Mouse (Mus musculus): ENCODE data around the gene Abtb2. TPM values are rescaled to one million over a fixed set of nuclear protein-coding genes. Genes with fewer than 3 reads are reported as not detected.

Gene Abtb2
- total and polyA plus RNA-seq, 3 experiments = 0.12 to 0.13 TPM; not detected in 1

- no peak overlapping the region for H3K27ac ChIP-seq (ENCODE audit: control insufficient read depth, low read depth, low read length)
- H3K4me1 ChIP-seq (ENCODE audit: control insufficient read depth in 1 of 2, insufficient read depth in 2 of 2, low read length in 2 of 2) = peaks cover 0 to 2% of the 10 kb centered on the region in 2 experiments; a peak in 1 of 4 replicates
- no peaks in the 10 kb centered on the region for H3K9me3 ChIP-seq (replicated peaks; ENCODE audit: insufficient read depth, low read length)
- no peak for DNase-seq (ENCODE audit: low read depth, low spot score)
- no peak overlapping the region for H3K4me3 ChIP-seq (ENCODE audit: control insufficient read depth in 1 of 2, insufficient read depth in 1 of 2, low read depth in 2 of 2, low read length in 2 of 2)
- peaks cover 0 to 3% of the 10 kb centered on the region in 2 experiments; a peak in 2 of 4 replicates for H3K36me3 ChIP-seq (ENCODE audit: control insufficient read depth in 1 of 2, insufficient read depth in 2 of 2, low read length in 2 of 2)
- H3K27me3 ChIP-seq (ENCODE audit: control insufficient read depth in 1 of 2, insufficient read depth in 2 of 2, low read length in 2 of 2) = peaks cover 5 to 7% of the 10 kb centered on the region in 2 experiments
- no peaks in the 10 kb centered on the region for H3K79me2 ChIP-seq (ENCODE audit: control insufficient read depth, insufficient read depth, low read length, poor library complexity)
- TF ChIP-seq CTCF (IDR thresholded peaks at IDR 0.05 in 2 of 3, conservative IDR thresholded peaks at IDR 0.05 in 1 of 3; ENCODE audit: control insufficient read depth in 1 of 3, insufficient read depth in 1 of 3, low read depth in 2 of 3, low read length in 3 of 3, poor library complexity in 1 of 3, severe bottlenecking in 1 of 3) (no peak), E2F4 (IDR thresholded peaks at IDR 0.05; ENCODE audit: borderline replicate concordance, low read depth, low read length) (no peak), KAT2A (conservative IDR thresholded peaks at IDR 0.05; ENCODE audit: low read depth, low read length) (no peak), MXI1 (IDR thresholded peaks at IDR 0.05; ENCODE audit: low read depth, low read length) (no peak), MEF2A (IDR thresholded peaks at IDR 0.05; ENCODE audit: extremely low read depth, insufficient replicate concordance, low read depth, low read length, poor library complexity, severe bottlenecking) (no peak), HCFC1 (IDR thresholded peaks at IDR 0.05; ENCODE audit: low read depth, low read length) (no peak), RAD21 (IDR thresholded peaks at IDR 0.05; ENCODE audit: low read depth, low read length) (no peak), ETS1 (IDR thresholded peaks at IDR 0.05; ENCODE audit: low read depth, low read length) (no peak), MAZ (IDR thresholded peaks at IDR 0.05; ENCODE audit: low read depth, low read length) (no peak), TBP (IDR thresholded peaks at IDR 0.05; ENCODE audit: low read depth, low read length) (no peak), ELF1 (IDR thresholded peaks at IDR 0.05; ENCODE audit: low read depth, low read length) (no peak), CHD1 (IDR thresholded peaks at IDR 0.05; ENCODE audit: low read depth, low read length) (no peak), TCF12 (IDR thresholded peaks at IDR 0.05; ENCODE audit: low read depth, low read length) (no peak), TAL1 (IDR thresholded peaks at IDR 0.05; ENCODE audit: low read length) (no peak), POLR2AphosphoS2 (IDR thresholded peaks at IDR 0.05; ENCODE audit: low read length) (no peak)
- H3K9ac ChIP-seq (ENCODE audit: control insufficient read depth, low read depth, low read length, poor library complexity, severe bottlenecking) = no peak overlapping the region
These were observed 41.8 kb downstream of the Abtb2 start for GRCm38 (mm10) chr2:103607926-103608325.

GRCm38 (mm10) chr2:103608947-103609346 is 42.8 kb downstream of the Abtb2 start:
- no peak for DNase-seq (ENCODE audit: low read depth, low spot score)
- Histone ChIP-seq H3K4me1 (ENCODE audit: control insufficient read depth in 1 of 2, insufficient read depth in 2 of 2, low read length in 2 of 2) (peaks cover 0 to 2% of the 10 kb centered on the region in 2 experiments; a peak in 1 of 4 replicates), H3K27me3 (ENCODE audit: control insufficient read depth in 1 of 2, insufficient read depth in 2 of 2, low read length in 2 of 2) (peaks cover 5 to 7% of the 10 kb centered on the region in 2 experiments), H3K9me3 (replicated peaks; ENCODE audit: insufficient read depth, low read length) (no peaks in the 10 kb centered on the region), H3K27ac (ENCODE audit: control insufficient read depth, low read depth, low read length) (no peak overlapping the region), H3K79me2 (ENCODE audit: control insufficient read depth, insufficient read depth, low read length, poor library complexity) (no peaks in the 10 kb centered on the region), H3K9ac (ENCODE audit: control insufficient read depth, low read depth, low read length, poor library complexity, severe bottlenecking) (no peak overlapping the region), H3K36me3 (ENCODE audit: control insufficient read depth in 1 of 2, insufficient read depth in 2 of 2, low read length in 2 of 2) (peaks cover 0 to 3% of the 10 kb centered on the region in 2 experiments; a peak in 2 of 4 replicates), H3K4me3 (ENCODE audit: control insufficient read depth in 1 of 2, insufficient read depth in 1 of 2, low read depth in 2 of 2, low read length in 2 of 2) (no peak overlapping the region)
- TF ChIP-seq TCF12 (IDR thresholded peaks at IDR 0.05; ENCODE audit: low read depth, low read length) = no peak
- no peak for TF ChIP-seq MAX (IDR thresholded peaks at IDR 0.05; ENCODE audit: low read length)
- no peak for TF ChIP-seq MYC (IDR thresholded peaks at IDR 0.05; ENCODE audit: low read depth, low read length)

Data from MEL (cell line).